Mouse (Mus musculus): ENCODE data around the gene Tnks2.
"Not testable (repeated sequence)": the region's sequence is repeated elsewhere in the genome, so short reads cannot be mapped to it uniquely, and the experiment has no call there.

The Tnks2 gene

DNA sequence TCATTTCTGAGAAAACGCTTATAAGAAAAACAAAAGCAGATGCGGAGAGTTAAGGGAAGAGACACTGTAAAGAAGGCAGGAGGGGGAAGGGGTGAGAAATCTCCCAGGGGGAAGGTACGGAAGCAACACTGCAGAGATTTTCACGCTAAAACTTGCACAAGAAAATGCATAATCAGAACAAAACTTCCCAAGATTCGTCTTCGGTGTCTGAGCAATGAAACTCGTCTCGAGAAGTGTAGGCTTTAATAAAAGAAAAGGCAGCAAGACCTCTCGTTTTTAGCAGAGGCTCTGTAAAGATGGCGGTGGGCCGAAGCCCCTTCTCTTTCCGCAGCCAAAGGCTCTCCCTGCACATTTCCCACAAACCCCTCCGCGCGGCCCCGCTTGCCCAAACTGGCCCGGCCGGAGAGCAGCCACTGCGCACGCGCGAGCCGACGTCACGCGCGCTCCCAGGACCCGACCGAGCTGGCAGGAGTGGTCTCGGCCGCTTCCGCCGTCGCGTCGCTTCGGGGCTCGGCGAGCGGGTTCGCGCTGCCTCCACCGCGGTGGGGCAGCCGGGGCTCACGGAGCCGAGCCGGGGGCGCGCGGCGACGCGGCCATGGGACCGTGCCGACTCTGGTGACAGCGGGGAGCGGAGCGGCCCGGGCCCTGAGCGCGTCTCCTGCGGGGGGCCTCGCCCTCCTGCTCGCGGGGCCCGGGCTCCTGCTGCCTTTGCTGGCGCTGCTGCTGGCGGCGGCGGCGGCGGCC, at the start of gene Tnks2:
Tnks2 (plus strand) TSS at position 445 of the 744 bp plus-strand sequence.
- DNase-seq (ENCODE audit: low spot score): peak; percentile 98

GRCm38 (mm10) chr19:36789873-36790733, 43.9 kb upstream of the Tnks2 start:
- peak; percentile 60 for DNase-seq (ENCODE audit: low spot score)

- no peak for DNase-seq (ENCODE audit: low spot score)
Measured at GRCm38 (mm10) chr19:36792589-36792988, 41.4 kb upstream of the Tnks2 start.

DNA sequence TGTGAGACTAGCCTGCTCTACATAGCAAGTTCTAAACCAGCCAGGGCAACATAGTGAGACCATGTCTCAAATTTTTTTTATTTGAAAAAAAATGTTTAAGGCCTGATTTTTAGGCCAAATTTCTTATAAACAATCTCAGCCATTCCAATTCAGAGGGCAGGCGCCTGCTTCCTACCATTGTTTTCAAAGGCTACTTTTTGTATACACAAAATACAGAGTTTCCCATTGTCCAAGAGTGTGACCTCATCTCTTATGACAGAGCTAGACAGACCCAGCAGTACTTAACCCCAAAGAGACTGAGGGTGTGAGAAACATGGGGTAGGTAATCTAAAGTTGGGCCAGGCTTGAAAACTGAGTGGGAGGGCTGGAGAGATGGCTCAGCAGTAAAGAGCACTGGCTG, 40.6 kb upstream of the Tnks2 start:
- no peak for DNase-seq (ENCODE audit: low spot score)

DNA sequence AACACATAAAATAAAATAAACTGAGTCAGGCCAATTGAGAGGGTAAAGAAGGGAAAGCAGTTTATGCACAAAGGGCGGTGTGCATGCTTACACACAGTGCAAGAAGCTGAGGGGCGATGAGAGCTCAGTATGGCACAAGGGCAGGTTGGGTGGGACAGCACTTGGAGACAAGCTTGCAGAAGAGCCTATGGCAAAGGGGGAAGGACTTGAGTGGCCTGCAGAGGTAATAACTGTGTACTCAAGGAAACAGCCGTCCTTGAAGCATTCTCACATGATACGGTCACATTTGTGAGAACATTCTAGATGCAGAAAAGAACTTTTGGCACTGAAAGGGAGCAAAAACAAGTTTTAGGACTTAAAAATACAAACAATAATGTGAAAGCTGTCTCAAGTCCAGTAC, 40.0 kb upstream of the Tnks2 start:
- no peak for DNase-seq (ENCODE audit: low spot score)

DNA sequence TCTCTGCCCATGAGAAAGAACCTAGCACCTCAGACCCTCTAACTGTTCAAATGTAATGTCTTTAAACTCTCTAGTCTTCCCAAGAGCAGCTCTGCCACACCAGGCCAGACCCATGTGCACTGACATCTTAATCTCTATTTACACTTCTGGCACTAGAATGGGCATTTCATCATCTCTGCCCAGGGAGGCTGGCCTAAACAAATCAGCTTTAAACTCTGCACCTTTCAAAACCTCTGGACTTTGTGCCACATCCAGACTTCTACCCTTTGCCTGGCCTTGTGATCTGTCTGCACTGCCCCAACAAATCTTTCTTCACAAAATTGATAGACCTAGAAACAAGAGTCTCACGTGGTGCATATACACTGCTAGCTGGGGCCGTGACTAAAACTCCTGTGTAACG, 38.8 kb upstream of the Tnks2 start:
- no peak for DNase-seq (ENCODE audit: low spot score)

DNA sequence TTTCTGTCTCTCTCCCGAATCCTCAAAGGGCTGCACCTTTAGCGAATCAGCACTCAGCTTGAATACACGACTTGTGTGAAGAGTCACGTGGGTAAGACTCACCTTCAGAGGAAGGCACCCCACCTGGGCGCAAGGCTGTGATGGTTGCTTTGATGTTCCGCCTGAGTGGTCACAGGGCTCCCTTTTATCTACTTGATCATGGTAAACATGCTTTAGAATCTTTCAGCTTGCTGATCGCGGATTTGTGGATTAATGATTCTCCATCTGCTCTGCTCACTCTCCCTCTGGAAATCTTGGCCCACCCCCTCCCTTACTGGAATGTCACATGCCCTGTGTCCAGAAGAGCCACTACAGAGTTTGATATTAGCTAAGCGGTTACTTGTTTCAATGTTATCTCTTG, 37.1 kb upstream of the Tnks2 start:
- no peak for DNase-seq (ENCODE audit: low spot score)

DNA sequence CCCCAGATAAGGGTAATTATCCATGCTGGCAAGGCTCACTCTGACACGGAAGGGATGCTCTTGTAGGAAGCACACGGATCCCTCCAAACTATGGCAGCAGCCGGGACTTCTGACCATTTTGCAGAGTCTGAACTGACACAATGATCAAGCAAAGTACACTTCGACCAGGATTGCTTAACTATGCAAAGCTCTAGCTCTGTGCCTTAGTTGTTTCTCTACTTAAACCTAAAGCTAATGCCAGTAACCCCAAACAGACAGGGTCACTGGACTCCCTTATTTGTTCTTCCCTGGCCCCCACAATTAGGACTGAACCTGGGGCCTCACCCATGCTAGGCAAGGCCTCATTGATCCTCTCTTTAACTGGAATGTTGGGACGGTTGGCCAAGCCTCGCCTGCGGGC, 33.7 kb upstream of the Tnks2 start:
- no peak for DNase-seq (ENCODE audit: low spot score)

GRCm38 (mm10) chr19:36801856-36802641, 32.0 kb upstream of the Tnks2 start:
- no peak for DNase-seq (ENCODE audit: low spot score)

GRCm38 (mm10) chr19:36803403-36803802, 30.6 kb upstream of the Tnks2 start:
- DNase-seq (ENCODE audit: low spot score): no peak

DNA sequence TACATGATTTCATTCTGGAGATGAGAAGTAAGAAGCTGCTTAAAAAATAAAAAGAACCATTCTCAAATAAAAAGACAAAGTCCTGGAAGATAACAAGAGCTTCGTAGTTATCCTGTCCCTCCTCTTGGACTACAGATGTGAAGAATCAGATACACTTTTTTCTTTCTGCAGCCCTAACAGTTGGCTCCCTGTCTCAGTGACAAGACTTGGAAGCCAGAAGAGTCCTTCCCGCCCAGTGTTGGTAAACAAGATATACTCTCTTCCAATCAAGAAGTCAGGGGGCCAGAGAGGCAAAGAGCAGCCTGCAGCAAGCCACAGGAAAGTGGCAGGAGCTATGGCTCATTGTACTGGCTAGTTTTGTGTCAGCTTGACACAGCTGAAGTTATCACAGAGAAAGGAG, 27.2 kb upstream of the Tnks2 start:
- no peak for DNase-seq (ENCODE audit: low spot score)

GRCm38 (mm10) chr19:36808426-36809105, 25.5 kb upstream of the Tnks2 start:
- DNase-seq (ENCODE audit: low spot score): no peak

DNA sequence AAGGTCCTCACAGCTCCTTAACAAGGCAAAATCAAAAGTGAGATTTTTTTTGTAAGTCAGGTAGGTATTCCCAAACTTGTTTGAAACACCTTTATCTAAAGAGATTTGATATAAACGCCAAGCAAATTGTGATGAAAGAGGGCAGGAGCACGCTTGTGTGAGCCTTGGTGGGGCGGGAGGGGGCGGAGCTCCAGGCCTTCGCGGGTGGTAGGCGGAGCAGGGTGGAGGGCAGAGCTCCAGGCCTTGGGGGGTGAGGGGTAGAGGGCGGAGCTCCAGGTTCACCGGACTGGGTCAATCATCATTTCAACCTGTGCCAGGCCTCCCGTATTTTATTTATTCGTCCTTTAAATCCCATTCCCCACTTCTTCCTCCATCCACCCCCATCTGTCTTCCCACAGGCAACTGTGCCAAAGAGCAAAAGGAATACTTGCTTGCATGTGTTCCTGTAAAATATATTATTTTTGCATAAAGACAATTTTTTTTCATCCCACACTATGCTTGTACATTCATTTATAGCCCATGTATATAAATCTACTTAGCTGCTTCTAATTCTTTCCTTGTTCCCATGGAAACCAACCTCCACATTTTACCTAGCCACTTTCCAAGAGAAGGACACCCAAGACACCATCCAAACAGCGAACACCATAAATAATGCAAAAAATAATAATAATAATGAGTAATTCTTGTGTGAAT, 24.4 kb upstream of the Tnks2 start:
- no peak for DNase-seq (ENCODE audit: low spot score)

- no peak for DNase-seq (ENCODE audit: low spot score)
Measured at GRCm38 (mm10) chr19:36812011-36812410, 22.0 kb upstream of the Tnks2 start.

DNA sequence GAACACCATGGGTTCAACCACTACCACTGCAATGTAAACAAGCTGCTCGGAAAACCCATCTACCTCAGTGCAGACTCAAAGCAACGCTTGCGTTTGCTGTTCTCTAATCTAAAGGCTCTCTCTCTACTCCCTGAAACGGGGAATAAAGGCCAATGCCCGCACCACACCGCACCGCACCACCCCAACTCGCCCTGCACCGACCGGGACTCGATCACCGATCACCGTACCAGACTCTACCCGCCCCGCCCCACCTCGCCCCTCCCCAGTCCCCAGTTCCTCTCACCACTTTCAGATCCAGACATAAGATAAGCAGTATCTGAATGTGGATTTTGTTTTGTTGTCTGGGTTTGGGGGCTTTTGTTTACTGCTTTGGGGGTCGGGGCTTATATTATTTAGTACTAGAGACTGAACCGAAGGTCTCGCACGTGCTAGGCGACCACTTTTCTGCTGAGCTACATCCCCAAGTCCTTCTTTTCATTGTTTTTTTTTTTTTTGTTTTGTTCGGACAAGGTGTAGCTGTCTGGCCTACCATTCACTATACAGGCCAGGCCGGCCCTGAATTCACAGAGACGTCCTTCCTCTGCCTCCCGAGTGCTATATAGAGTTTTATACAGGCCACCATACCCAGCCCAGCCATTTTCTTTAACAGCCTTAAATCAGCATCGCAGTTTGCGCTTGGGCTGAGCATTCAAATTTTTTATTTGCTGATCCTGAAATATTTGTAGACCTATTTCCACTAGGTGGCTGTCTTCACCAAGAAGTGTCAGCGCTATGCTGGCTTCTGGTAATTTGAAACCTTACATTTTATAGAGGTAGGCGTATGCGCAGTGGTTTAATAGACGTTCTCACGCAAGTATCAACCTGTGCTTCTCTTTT, 18.4 kb upstream of the Tnks2 start:
- no peak for DNase-seq (ENCODE audit: low spot score)

DNA sequence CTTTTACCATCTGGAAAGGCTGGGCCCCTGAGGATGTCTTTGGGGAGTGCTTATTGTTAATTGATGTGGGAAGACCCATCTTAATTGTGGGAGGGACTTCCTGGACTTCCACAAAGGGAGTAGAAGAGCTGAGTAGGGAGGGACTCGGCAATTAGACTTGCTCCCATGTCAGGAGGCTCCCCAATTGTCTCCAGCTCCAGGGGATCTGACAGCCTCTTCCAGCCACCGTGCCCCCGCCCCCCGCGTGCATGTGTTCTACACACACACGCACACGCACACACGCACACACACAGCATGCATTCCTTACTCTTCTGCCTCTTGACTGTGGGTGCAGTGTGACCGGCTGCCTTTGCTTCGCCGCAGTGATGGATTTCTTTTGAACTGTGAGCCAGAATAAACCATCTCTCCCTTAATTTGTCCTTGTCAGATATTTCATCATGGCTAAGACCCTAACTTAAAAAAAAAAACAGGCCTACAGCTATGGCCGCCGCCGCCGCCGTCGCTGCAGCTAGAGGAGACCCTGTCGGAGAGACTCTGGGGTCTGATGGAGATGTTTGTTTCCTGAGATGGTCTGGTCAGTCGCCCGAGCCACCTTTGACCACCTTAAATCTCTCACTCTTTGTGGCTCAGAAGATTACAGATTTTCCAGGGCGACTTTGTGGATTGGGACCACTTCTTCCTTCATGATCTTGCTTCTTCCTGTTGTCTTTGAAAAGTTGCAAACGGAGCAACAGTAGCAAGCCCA, 15.7 kb upstream of the Tnks2 start:
- no peak for DNase-seq (ENCODE audit: low spot score)

GRCm38 (mm10) chr19:36819199-36819598, 14.8 kb upstream of the Tnks2 start:
- no peak for DNase-seq (ENCODE audit: low spot score)

- no peak for DNase-seq (ENCODE audit: low spot score)
Measured at GRCm38 (mm10) chr19:36820469-36820868, 13.6 kb upstream of the Tnks2 start.

DNA sequence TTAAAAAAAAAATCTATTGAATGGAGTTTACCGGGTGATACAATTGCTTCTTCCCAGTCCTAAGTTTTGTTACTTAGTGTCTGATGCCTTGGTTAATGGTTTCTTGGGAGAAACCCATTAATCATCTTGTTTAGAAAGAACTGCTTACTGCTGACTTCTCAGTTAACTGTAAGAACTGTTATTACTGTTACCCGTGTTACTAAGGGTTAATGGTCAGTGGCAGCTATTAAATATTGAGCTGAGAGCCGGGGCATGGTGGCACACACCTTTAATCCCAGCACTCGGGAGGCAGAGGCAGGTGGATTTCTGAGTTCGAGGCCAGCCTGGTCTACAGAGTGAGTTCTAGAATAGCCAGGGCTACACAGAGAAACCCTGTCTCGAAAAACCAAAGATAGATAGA, 12.7 kb upstream of the Tnks2 start:
- not testable (repeated sequence) for DNase-seq (ENCODE audit: low spot score)

DNA sequence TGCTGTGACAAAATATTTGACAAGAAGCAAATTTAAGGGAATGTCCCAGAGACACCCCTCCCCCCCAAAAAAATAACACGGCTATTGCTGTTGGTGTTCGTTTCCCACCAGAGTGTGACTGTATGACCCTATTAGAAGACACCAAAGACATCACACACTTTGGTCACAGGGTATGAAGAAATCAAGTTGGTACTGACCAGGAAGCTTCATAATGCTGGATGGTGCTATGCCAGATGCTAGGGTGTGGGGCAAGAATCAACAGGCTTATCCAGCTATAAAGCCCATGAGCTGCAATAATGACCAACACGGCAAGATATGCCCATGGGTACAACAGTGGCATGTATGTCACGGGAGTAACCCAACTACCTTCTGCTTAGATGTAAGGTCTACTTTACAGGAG, 11.3 kb upstream of the Tnks2 start:
- no peak for DNase-seq (ENCODE audit: low spot score)

Measured in ovary, postnatal 14 days (tissue).